Mouse (Mus musculus) intestine, embryonic 15.5 days (tissue): ENCODE measurements around the gene 2810021J22Rik. TPM values are rescaled to one million over a fixed set of nuclear protein-coding genes. Genes with fewer than 3 reads are reported as not detected.
A peak's percentile ranks its signal among the peaks of the same experiment; 100 is the strongest.

Experiments used
- ATAC-seq: fragments of 200-750 bp; cut with Nextera tagmentation; 2 replicates; pipeline ENCODE4 v1.8.0; 2017; ENCODE audit warnings: moderate TSS enrichment, moderate library complexity
- H3K27ac ChIP-seq: fragments of 300-500 bp; sonication (generic); 2 replicates; pipeline ENCODE4 v1.5.1; 2015; ENCODE audit warnings: mild to moderate bottlenecking, inconsistent platforms
- H3K27me3 ChIP-seq: fragments of 300-500 bp; sonication (generic); replicated peaks from 2 replicates; pipeline ENCODE4 v1.6.1; 2015; ENCODE audit warnings: inconsistent platforms
- H3K36me3 ChIP-seq: fragments of 300-500 bp; sonication (generic); 2 replicates; pipeline ENCODE4 v1.6.1; 2015; ENCODE audit warnings: inconsistent platforms
- H3K4me1 ChIP-seq: fragments of 300-500 bp; sonication (generic); replicated peaks from 2 replicates; pipeline ENCODE4 v1.6.1; 2015; ENCODE audit warnings: inconsistent platforms
- H3K4me2 ChIP-seq: fragments of 300-500 bp; sonication (generic); replicated peaks from 2 replicates; pipeline ENCODE4 v1.6.1; 2015; ENCODE audit warnings: mild to moderate bottlenecking, inconsistent platforms
- H3K4me3 ChIP-seq: fragments of 300-500 bp; sonication (generic); replicated peaks from 2 replicates; pipeline ENCODE4 v1.5.1; 2015; ENCODE audit warnings: inconsistent platforms
- H3K9ac ChIP-seq: fragments of 300-500 bp; sonication (generic); 2 replicates; pipeline ENCODE4 v1.6.1; 2015; ENCODE audit warnings: inconsistent platforms
- H3K9me3 ChIP-seq: fragments of 300-500 bp; sonication (generic); 2 replicates; pipeline ENCODE4 v1.6.1; 2016; ENCODE audit warnings: inconsistent platforms
- WGBS: fragments of 180-500 bp; shearing (Covaris S2); methylation state at CpG from one replicate; pipeline ENCODE4 v1.1.7; 2015; 5-methylcytosine and 5-hydroxymethylcytosine counted together
- polyA plus RNA-seq: library from polyadenylated mRNA; unstranded; fragments of >200 nt; fragmentation: Nextera tagmentation; extraction: Ambion mirVana; gene quantifications from 2 replicates; pipeline ENCODE4 v1.2.1, GENCODE M21; 2015

The 2810021J22Rik gene
- polyA plus RNA-seq, 1 experiment from 2014 or later, result 7.3 TPM

- H3K36me3 ChIP-seq, result peaks cover 22% of the 10 kb centered on the region
- H3K4me3 ChIP-seq, result no peak overlapping the region
- no peaks in the 10 kb centered on the region for H3K27me3 ChIP-seq
- no peak for ATAC-seq
- no peak overlapping the region for H3K4me2 ChIP-seq
- H3K9me3 ChIP-seq, result no peaks in the 10 kb centered on the region
- no peaks in the 10 kb centered on the region for H3K4me1 ChIP-seq
- 85% methylated on average over 10 of the region's 10 CpGs for WGBS
- H3K27ac ChIP-seq, result no peak overlapping the region
- H3K9ac ChIP-seq, result no peak overlapping the region
Measured at GRCm38 (mm10) chr11:58890511-58890910, 23.5 kb downstream of the 2810021J22Rik start.

- ATAC-seq, result no peak
- no peaks in the 10 kb centered on the region for H3K4me1 ChIP-seq
- H3K9me3 ChIP-seq, result no peaks in the 10 kb centered on the region
- no peaks in the 10 kb centered on the region for H3K27me3 ChIP-seq
- 68% methylated on average over 6 of the region's 6 CpGs for WGBS
- H3K9ac ChIP-seq, result no peak overlapping the region
- H3K27ac ChIP-seq, result no peak overlapping the region
- H3K4me2 ChIP-seq, result no peak overlapping the region
- no peak overlapping the region for H3K4me3 ChIP-seq
- H3K36me3 ChIP-seq, result peaks cover 31% of the 10 kb centered on the region
Measured at GRCm38 (mm10) chr11:58894456-58894855, 27.4 kb downstream of the 2810021J22Rik start.

GRCm38 (mm10) chr11:58897485-58897884 is 30.5 kb downstream of the 2810021J22Rik start:
- H3K4me1 ChIP-seq, result 0 out of 2 replicates have a peak, but pooled peaks cover 2% of the 10 kb centered on the region
- no peak overlapping the region for H3K9ac ChIP-seq
- H3K9me3 ChIP-seq, result no peaks in the 10 kb centered on the region
- WGBS, result 86% methylated on average over 6 of the region's 6 CpGs
- H3K27ac ChIP-seq, result no peak overlapping the region
- H3K4me3 ChIP-seq, result no peak overlapping the region
- H3K4me2 ChIP-seq, result no peak overlapping the region
- ATAC-seq, result no peak
- no peaks in the 10 kb centered on the region for H3K27me3 ChIP-seq
- H3K36me3 ChIP-seq, result peaks cover 26% of the 10 kb centered on the region

DNA sequence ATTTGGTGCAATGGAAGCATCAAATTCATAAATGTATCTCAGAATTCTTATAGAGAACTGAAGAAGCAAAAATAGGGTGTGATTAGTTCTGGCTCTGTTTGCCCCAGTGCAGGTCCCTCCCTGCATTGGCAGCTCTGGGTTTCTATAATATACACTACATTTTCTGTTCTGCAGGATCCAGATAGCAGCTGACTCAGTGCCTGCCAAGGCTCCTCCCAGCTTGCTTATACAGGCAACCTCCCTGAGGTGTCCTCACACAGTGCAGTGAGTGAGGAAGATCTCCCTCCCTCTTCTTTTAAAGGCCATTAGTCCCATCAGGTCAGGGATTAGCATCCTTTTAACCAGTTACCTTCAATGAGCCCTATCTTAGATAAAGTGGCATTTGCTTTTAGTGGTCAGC is 34.1 kb downstream of the 2810021J22Rik start:
- no peak overlapping the region for H3K4me3 ChIP-seq
- no peaks in the 10 kb centered on the region for H3K9me3 ChIP-seq
- no peak overlapping the region for H3K4me2 ChIP-seq
- no peak overlapping the region for H3K9ac ChIP-seq
- H3K27ac ChIP-seq, result no peak overlapping the region
- 0 out of 2 replicates have a peak, but pooled peaks cover 6% of the 10 kb centered on the region for H3K4me1 ChIP-seq
- H3K36me3 ChIP-seq, result peaks cover 14% of the 10 kb centered on the region
- ATAC-seq, result no peak
- H3K27me3 ChIP-seq, result no peaks in the 10 kb centered on the region

- peak within 1 kb of the TSS; percentile 79 for H3K4me3 ChIP-seq
- peaks cover 9% of the 10 kb centered on the region; the same call in 1 of the 2 replicates for H3K36me3 ChIP-seq
- H3K27ac ChIP-seq, result peak within 1 kb of the TSS; percentile 90
- no peaks in the 10 kb centered on the region for H3K27me3 ChIP-seq
- peak within 1 kb of the TSS; percentile 90 for H3K4me2 ChIP-seq
- peak within 1 kb of the TSS; percentile 86 for H3K9ac ChIP-seq
- peak; percentile 99 for ATAC-seq
- no peaks in the 10 kb centered on the region for H3K9me3 ChIP-seq
- WGBS, result under 1% methylated on average over 40 of the region's 40 CpGs
- H3K4me1 ChIP-seq, result 0 out of 2 replicates have a peak, but pooled peaks cover 6% of the 10 kb centered on the region
Measured at GRCm38 (mm10) chr11:58903511-58904409, 36.7 kb downstream of the 2810021J22Rik start, which contains the start of gene Zfp39. Zfp39 (minus strand) TSS chr11:58904225.

- Histone ChIP-seq H3K4me3 (peak overlapping the region; percentile 79), H3K4me2 (peak overlapping the region; percentile 90), H3K4me1 (0 out of 2 replicates have a peak, but pooled peaks cover 6% of the 10 kb centered on the region), H3K9ac (peak overlapping the region; percentile 15; the same call in 1 of the 2 replicates), H3K36me3 (0 out of 2 replicates have a peak, but pooled peaks cover 6% of the 10 kb centered on the region), H3K27me3 (no peaks in the 10 kb centered on the region), H3K27ac (0 out of 2 replicates have a peak overlapping the region, but pooled peaks have one; percentile 90), H3K9me3 (no peaks in the 10 kb centered on the region)
- ATAC-seq, result peak; percentile 48
- WGBS, result 4% methylated on average over 8 of the region's 8 CpGs
Measured at GRCm38 (mm10) chr11:58904410-58904718, 37.3 kb downstream of the 2810021J22Rik start.

- Histone ChIP-seq H3K9me3 (no peaks in the 10 kb centered on the region), H3K4me1 (0 out of 2 replicates have a peak, but pooled peaks cover 6% of the 10 kb centered on the region), H3K4me3 (no peak overlapping the region), H3K27me3 (no peaks in the 10 kb centered on the region), H3K9ac (no peak overlapping the region), H3K36me3 (0 out of 2 replicates have a peak, but pooled peaks cover 6% of the 10 kb centered on the region), H3K27ac (no peak overlapping the region), H3K4me2 (no peak overlapping the region; the same call in 1 of the 2 replicates)
- WGBS, result 57% methylated on average over 6 of the region's 6 CpGs
- no peak for ATAC-seq
Measured at GRCm38 (mm10) chr11:58904838-58905237, 37.8 kb downstream of the 2810021J22Rik start.

DNA sequence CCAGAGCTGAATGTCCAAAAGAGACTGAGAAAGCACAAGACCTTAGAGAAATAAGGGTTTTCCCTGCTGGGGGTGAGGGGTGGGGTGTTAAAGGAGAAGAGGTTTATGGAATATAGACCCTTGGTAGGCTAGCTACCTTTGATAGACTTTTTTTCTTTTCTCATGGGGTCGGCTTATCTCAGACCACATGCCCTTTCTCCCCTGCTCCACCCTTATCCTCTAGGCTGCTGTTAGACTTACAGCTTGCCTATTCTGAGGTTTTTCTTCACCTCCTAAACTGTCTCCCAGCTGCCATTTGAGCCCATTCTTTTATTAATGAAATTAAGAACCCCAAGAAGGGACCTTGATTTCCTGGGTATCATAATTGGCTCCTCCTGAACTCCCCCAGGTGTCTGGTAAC is 46.8 kb downstream of the 2810021J22Rik start:
- no peak for ATAC-seq
- Histone ChIP-seq H3K27ac (no peak overlapping the region), H3K9me3 (no peaks in the 10 kb centered on the region), H3K4me1 (no peaks in the 10 kb centered on the region), H3K4me2 (no peak overlapping the region; the same call in 1 of the 2 replicates), H3K4me3 (no peak overlapping the region), H3K27me3 (no peaks in the 10 kb centered on the region), H3K9ac (no peak overlapping the region), H3K36me3 (no peaks in the 10 kb centered on the region)
- 62% methylated on average over 1 of the region's 1 CpGs for WGBS

GRCm38 (mm10) chr11:58914461-58915028 is 47.5 kb downstream of the 2810021J22Rik start:
- ATAC-seq, result peak; percentile 48
- WGBS, result 11% methylated on average over 17 of the region's 17 CpGs
- H3K9me3 ChIP-seq, result no peaks in the 10 kb centered on the region
- H3K36me3 ChIP-seq, result no peaks in the 10 kb centered on the region
- peak overlapping the region; percentile 46 for H3K9ac ChIP-seq
- H3K27me3 ChIP-seq, result no peaks in the 10 kb centered on the region
- peak overlapping the region; percentile 31 for H3K4me3 ChIP-seq
- H3K4me2 ChIP-seq, result peak overlapping the region; percentile 76
- H3K4me1 ChIP-seq, result no peaks in the 10 kb centered on the region
- no peak overlapping the region for H3K27ac ChIP-seq

- peak; percentile 63; the same call in 1 of the 2 replicates for ATAC-seq
- Histone ChIP-seq H3K4me3 (no peak overlapping the region), H3K4me2 (no peak overlapping the region), H3K9me3 (no peaks in the 10 kb centered on the region), H3K27me3 (no peaks in the 10 kb centered on the region), H3K36me3 (no peaks in the 10 kb centered on the region), H3K9ac (no peak overlapping the region), H3K4me1 (no peaks in the 10 kb centered on the region), H3K27ac (no peak overlapping the region)
- WGBS, result 53% methylated on average over 14 of the region's 14 CpGs
Measured at GRCm38 (mm10) chr11:58916879-58917744, 50.1 kb downstream of the 2810021J22Rik start.

- H3K27ac ChIP-seq, result no peak within 1 kb of the TSS
- 80% methylated on average over 12 of the region's 12 CpGs for WGBS
- no peak for ATAC-seq
Measured at GRCm38 (mm10) chr11:58917745-58918366, 50.8 kb downstream of the 2810021J22Rik start, which contains the start of gene Btnl10. Btnl10 (plus strand) TSS chr11:58917908.

More at GRCm38 (mm10) chr11:58917745-58918366, 50.8 kb downstream of the 2810021J22Rik start, which contains the start of gene Btnl10:
- Histone ChIP-seq H3K27me3 (no peaks in the 10 kb centered on the region), H3K4me3 (no peak within 1 kb of the TSS), H3K9ac (no peak within 1 kb of the TSS), H3K4me2 (no peak within 1 kb of the TSS), H3K36me3 (no peaks in the 10 kb centered on the region), H3K9me3 (no peaks in the 10 kb centered on the region), H3K4me1 (no peaks in the 10 kb centered on the region)
